Mouse (Mus musculus) cerebellum, adult 18-20 months (tissue): ENCODE results near the gene Rnf181.

Source experiments
- DNase-seq, 2 experiments: peaks; one replicate each; pipeline ENCODE4 v3.0.0; 2021

The Rnf181 gene

GRCm38 (mm10) chr6:72358086-72358764 lies 8.5 kb downstream of the Rnf181 start:
- DNase-seq = no peak

GRCm38 (mm10) chr6:72357164-72358079 lies 9.3 kb downstream of the Rnf181 start:
- DNase-seq = no peak

GRCm38 (mm10) chr6:72356001-72356532 lies 10.7 kb downstream of the Rnf181 start:
- no peak for DNase-seq

GRCm38 (mm10) chr6:72355066-72355911 lies 11.5 kb downstream of the Rnf181 start, which contains the start of gene Tmem150a:
TSS of gene Tmem150a (plus strand) at chr6:72355447.
- DNase-seq = peak; percentile 71 to 72

GRCm38 (mm10) chr6:72354025-72354424 lies 12.7 kb downstream of the Rnf181 start:
- no peak for DNase-seq

- no peak for DNase-seq
These were observed 13.9 kb downstream of the Rnf181 start for GRCm38 (mm10) chr6:72352636-72353405.

GRCm38 (mm10) chr6:72350214-72350613 lies 16.5 kb downstream of the Rnf181 start:
- DNase-seq = no peak

- DNase-seq = no peak
These were observed 18.3 kb downstream of the Rnf181 start for GRCm38 (mm10) chr6:72348411-72348810.

GRCm38 (mm10) chr6:72347166-72347941 lies 19.4 kb downstream of the Rnf181 start, which contains the start of gene 0610030E20Rik:
TSS of gene 0610030E20Rik (plus strand) at chr6:72347317.
- DNase-seq = peak; percentile 79 to 84

- DNase-seq = peak in 1 of 2 experiments; percentile 10
These were observed 20.5 kb downstream of the Rnf181 start for GRCm38 (mm10) chr6:72346261-72346660.

- DNase-seq = no peak
These were observed 21.1 kb downstream of the Rnf181 start for GRCm38 (mm10) chr6:72345633-72346032.

GRCm38 (mm10) chr6:72345074-72345567 lies 21.6 kb downstream of the Rnf181 start, which contains the start of gene Usp39:
TSS of gene Usp39 (minus strand) at chr6:72345184.
- peak; percentile 96 to 97 for DNase-seq

GRCm38 (mm10) chr6:72344396-72345073 lies 22.2 kb downstream of the Rnf181 start:
- no peak for DNase-seq

GRCm38 (mm10) chr6:72340481-72340880 lies 26.3 kb downstream of the Rnf181 start:
- no peak for DNase-seq

GRCm38 (mm10) chr6:72333111-72333510 lies 33.6 kb downstream of the Rnf181 start:
- no peak for DNase-seq

GRCm38 (mm10) chr6:72330133-72330532 lies 36.6 kb downstream of the Rnf181 start:
- DNase-seq = no peak

- DNase-seq = no peak
These were observed 37.7 kb downstream of the Rnf181 start for GRCm38 (mm10) chr6:72329019-72329418.

GRCm38 (mm10) chr6:72326274-72326673 lies 40.5 kb downstream of the Rnf181 start:
- no peak for DNase-seq

GRCm38 (mm10) chr6:72323786-72324508 lies 42.8 kb downstream of the Rnf181 start:
- DNase-seq = no peak
